In genomic region chr3:152264830-152265229, GRCm38 (mm10) we compare ENCODE assay signal across 9 mouse cellular contexts. TPM values are rescaled to one million over a fixed set of nuclear protein-coding genes. Genes with fewer than 3 reads are reported as not detected.
A peak's percentile ranks its signal among the peaks of the same experiment; 100 is the strongest.
DNase-seq lines count a peak whose midpoint lies in the region; ATAC-seq and TF ChIP-seq lines count a peak whose summit lies in the region.
"Had no signal": no experiment of that assay in that cellular context is flagged by ENCODE, and none has a peak within 500 bp of the region (broad histone marks: within the 10 kb centered on the region; RNA-seq: fewer than 3 reads in every experiment).

No protein-coding gene starts in this region.

- H3K4me1 ChIP-seq in ES-Bruce4 (ENCODE audit: control insufficient read depth, insufficient read depth, low read length): peaks cover 2% of the 10 kb centered on the region
- H3K4me1 ChIP-seq in embryonic facial prominence, embryonic 12.5 days: peaks cover 20% of the 10 kb centered on the region; the same call in 1 of the 2 replicates
- peaks cover 6% of the 10 kb centered on the region for H3K4me1 ChIP-seq in liver, embryonic 16.5 days (ENCODE audit: control insufficient read depth, low read depth, low read length)

- no peaks in the 10 kb centered on the region for H3K27me3 ChIP-seq in ES-Bruce4 (ENCODE audit: control insufficient read depth, insufficient read depth, low read length, poor library complexity, severe bottlenecking)
- H3K27me3 ChIP-seq in embryonic facial prominence, embryonic 12.5 days: peaks cover 20% of the 10 kb centered on the region; the same call in 1 of the 2 replicates
- peaks cover 56% of the 10 kb centered on the region for H3K27me3 ChIP-seq in liver, embryonic 16.5 days (ENCODE audit: control insufficient read depth, insufficient read depth, low read depth, low read length)

- peak; percentile 45 to 58 for DNase-seq in heart, postnatal 10 days
- no peak for DNase-seq in thymus, adult 18-20 months
- DNase-seq in left cerebral cortex, adult 8-10 months (ENCODE audit: low spot score in 2 of 2): no peak
- no peak for DNase-seq in frontal cortex, adult 2 months (ENCODE audit: extremely low spot score in 1 of 2, low spot score in 1 of 2)
- no peak for DNase-seq in cerebellum, postnatal 25 days

- no peak overlapping the region for H3K27ac ChIP-seq in ES-Bruce4 (ENCODE audit: insufficient read depth, low read length)
- no peak overlapping the region for H3K27ac ChIP-seq in embryonic facial prominence, embryonic 12.5 days
- H3K27ac ChIP-seq in liver, embryonic 16.5 days (ENCODE audit: low read length): no peak overlapping the region

- H3K36me3 ChIP-seq in ES-Bruce4 (ENCODE audit: control insufficient read depth, insufficient read depth, low read length, poor library complexity, severe bottlenecking): no peaks in the 10 kb centered on the region
- H3K36me3 ChIP-seq in embryonic facial prominence, embryonic 12.5 days: no peaks in the 10 kb centered on the region
- H3K36me3 ChIP-seq in liver, embryonic 16.5 days (ENCODE audit: control insufficient read depth, insufficient read depth): no peaks in the 10 kb centered on the region

- no peak for TF ChIP-seq CTCF in ES-Bruce4 (IDR thresholded peaks at IDR 0.05; ENCODE audit: low read depth, low read length)

- no peak for TF ChIP-seq EP300 in ES-Bruce4 (IDR thresholded peaks at IDR 0.05; ENCODE audit: insufficient read depth, low read depth, low read length)

- peak overlapping the region; percentile 93; the same call in 1 of the 2 replicates for H3K9ac ChIP-seq in ES-Bruce4 (ENCODE audit: low read depth, poor library complexity, severe bottlenecking)
- peak overlapping the region; percentile 75; the same call in 1 of the 2 replicates for H3K9ac ChIP-seq in embryonic facial prominence, embryonic 12.5 days
- no peak overlapping the region for H3K9ac ChIP-seq in liver, embryonic 16.5 days (ENCODE audit: low read depth, low read length)

- intact Hi-C loops in heart, postnatal 10 days (cut with DNase I): loop anchor here (5.0 kb wide), 1 partner anchor 487 kb away; no protein-coding TSS in a partner anchor

- whole genome bisulfite sequencing in embryonic facial prominence, embryonic 12.5 days: 46% methylated on average over 12 of the region's 12 CpGs
- 51% methylated on average over 12 of the region's 12 CpGs for WGBS in liver, embryonic 16.5 days (ENCODE audit: insufficient replicate concordance)

- peak overlapping the region; percentile 97 for H3K4me2 ChIP-seq in embryonic facial prominence, embryonic 12.5 days (replicated peaks)
- H3K4me2 ChIP-seq in liver, embryonic 16.5 days (ENCODE audit: low read depth, low read length): peak overlapping the region; percentile 62; the same call in 1 of the 2 replicates

- no peak for ATAC-seq in embryonic facial prominence, embryonic 12.5 days (ENCODE audit: insufficient number of reproducible peaks, insufficient read depth, low FRiP score, low TSS enrichment)
- ATAC-seq in liver, embryonic 16.5 days (ENCODE audit: low read depth): no peak

- no peaks in the 10 kb centered on the region for H3K9me3 ChIP-seq in ES-Bruce4 (replicated peaks; ENCODE audit: control insufficient read depth, insufficient read depth, low read length, poor library complexity, severe bottlenecking)
- no peaks in the 10 kb centered on the region for H3K9me3 ChIP-seq in embryonic facial prominence, embryonic 12.5 days
- H3K9me3 ChIP-seq in liver, embryonic 16.5 days (replicated peaks; ENCODE audit: control insufficient read depth, low read length): no peaks in the 10 kb centered on the region

- H3K4me3 ChIP-seq in ES-Bruce4 (ENCODE audit: low read depth, low read length): no peak overlapping the region
- H3K4me3 ChIP-seq in embryonic facial prominence, embryonic 12.5 days: peak overlapping the region; percentile 56
- no peak overlapping the region for H3K4me3 ChIP-seq in liver, embryonic 16.5 days (ENCODE audit: low read depth, low read length)

- no peak for TF ChIP-seq POLR2A in ES-Bruce4 (IDR thresholded peaks at IDR 0.05; ENCODE audit: insufficient read depth, low read length)

RNA-seq across cellular contexts. Expression of gene Nexn, which starts 1.3 kb away (rescaled TPM):
- 16.3 and 19.6 TPM in 2 replicates for polyA plus RNA-seq in ES-Bruce4 (2011; ENCODE audit: insufficient read depth, insufficient read length, low read depth, missing spikeins)
- 10.1 and 13.1 TPM in 2 replicates for polyA plus RNA-seq in embryonic facial prominence, embryonic 12.5 days (2016; fragmentation: Nextera tagmentation; extraction: Ambion mirVana)
- 100 to 1,000 TPM; 284 to 289 TPM for total RNA-seq in heart, postnatal 10 days (2021)
- polyA plus RNA-seq in liver, embryonic 16.5 days (2015; fragmentation: Nextera tagmentation; extraction: Ambion mirVana): 1.3 and 1.9 TPM in 2 replicates
- 1 to 10 TPM; 6.5 to 9.8 (median 7.7) TPM for total RNA-seq in left cerebral cortex, adult 8-10 months (2022)
- 1.6 and 2.0 TPM in 2 replicates for polyA plus RNA-seq in frontal cortex, adult 2 months (2012; rRNA removed)
- polyA plus RNA-seq: erythroblast, embryonic 14.5 days had no signal

RNA-seq across cellular contexts. Expression of gene Fubp1, which starts 54.6 kb away (rescaled TPM):
- 406 and 417 TPM in 2 replicates for polyA plus RNA-seq in ES-Bruce4 (2011; ENCODE audit: insufficient read depth, insufficient read length, low read depth, missing spikeins)
- 367 and 370 TPM in 2 replicates for polyA plus RNA-seq in embryonic facial prominence, embryonic 12.5 days (2016; fragmentation: Nextera tagmentation; extraction: Ambion mirVana)
- 10 to 100 TPM; 82.2 to 90.6 TPM for total RNA-seq in heart, postnatal 10 days (2021)
- 53.0 and 58.0 TPM in 2 replicates for polyA plus RNA-seq in liver, embryonic 16.5 days (2015; fragmentation: Nextera tagmentation; extraction: Ambion mirVana)
- total RNA-seq in left cerebral cortex, adult 8-10 months (2022): 100 to 1,000 TPM in 3 of 4 experiments, 10 to 100 TPM in 1; 98.9 to 115 (median 104) TPM
- polyA plus RNA-seq in frontal cortex, adult 2 months (2012; rRNA removed): 95.9 and 109 TPM in 2 replicates

RNA-seq across cellular contexts. Expression of gene Dnajb4, which starts 54.7 kb away (rescaled TPM):
- polyA plus RNA-seq in ES-Bruce4 (2011; ENCODE audit: insufficient read depth, insufficient read length, low read depth, missing spikeins): 27.0 and 28.8 TPM in 2 replicates
- 29.4 and 33.0 TPM in 2 replicates for polyA plus RNA-seq in embryonic facial prominence, embryonic 12.5 days (2016; fragmentation: Nextera tagmentation; extraction: Ambion mirVana)
- 10 to 100 TPM; 70.3 to 70.6 TPM for total RNA-seq in heart, postnatal 10 days (2021)
- polyA plus RNA-seq in liver, embryonic 16.5 days (2015; fragmentation: Nextera tagmentation; extraction: Ambion mirVana): 37.1 and 39.3 TPM in 2 replicates
- total RNA-seq in left cerebral cortex, adult 8-10 months (2022): 10 to 100 TPM; 62.7 to 70.1 (median 65.9) TPM
- 45.3 and 49.9 TPM in 2 replicates for polyA plus RNA-seq in frontal cortex, adult 2 months (2012; rRNA removed)

Comparison
In these comparisons a context has a peak if more than half of its experiments do, and no peak if none do; other contexts are left out.
1. DNase-seq: peak in heart, postnatal 10 days (2 of 2); none in thymus, adult 18-20 months (0 of 2), left cerebral cortex, adult 8-10 months (0 of 2), frontal cortex, adult 2 months (0 of 2) and cerebellum, postnatal 25 days (0 of 2).